Mouse (Mus musculus): ENCODE measurements around the gene Mga. TPM values are rescaled to one million over a fixed set of nuclear protein-coding genes. Genes with fewer than 3 reads are reported as not detected.

Gene Mga
- 7.0 and 9.5 TPM in 2 replicates for polyA plus RNA-seq (2021; fragmentation: Nextera tagmentation)
- long read RNA-seq, experiment 1, partial matches to known transcripts, result 13 of 25 reads
- long read RNA-seq, experiment 1, other reads (novel, unspliced or antisense), result 12 of 25 reads
- long read RNA-seq, experiment 2, partial matches to known transcripts, result 35 of 52 reads
- long read RNA-seq, experiment 2, other reads (novel, unspliced or antisense), result 13 of 52 reads

GRCm38 (mm10) chr2:119897090-119897732 is at the start of gene Mga:
TSS of gene Mga (plus strand) at chr2:119897228.

GRCm38 (mm10) chr2:119972537-119972879 is 75.5 kb downstream of the Mga start, which contains the start of gene Mapkbp1:
TSS of gene Mapkbp1 (plus strand) at chr2:119972699.

Small RNA genes within 50 kb of the gene (microRNA-seq; reads per million reads assigned to microRNA genes)
- not detected for gene Mir7665

Other genes starting within 250 kb of the Mga start
- gene Ndufaf1, start 234.4 kb upstream of the Mga start, polyA plus RNA-seq (2021; fragmentation: Nextera tagmentation), result 40.8 and 41.7 TPM in 2 replicates
- 53.5 and 55.4 TPM in 2 replicates for gene Rtf1, start 222.2 kb upstream of the Mga start, polyA plus RNA-seq (2021; fragmentation: Nextera tagmentation)
- gene Itpka, start 154.9 kb upstream of the Mga start, polyA plus RNA-seq (2021; fragmentation: Nextera tagmentation), result 44.6 and 49.4 TPM in 2 replicates
- gene Ltk, start 136.8 kb upstream of the Mga start, polyA plus RNA-seq (2021; fragmentation: Nextera tagmentation), result 0.90 and 1.1 TPM in 2 replicates
- 3.8 and 4.6 TPM in 2 replicates for gene Rpap1, start 109.7 kb upstream of the Mga start, polyA plus RNA-seq (2021; fragmentation: Nextera tagmentation)
- 19.3 TPM in 2 replicates for gene Tyro3, start 99.5 kb upstream of the Mga start, polyA plus RNA-seq (2021; fragmentation: Nextera tagmentation)
- 2.6 TPM in 2 replicates for gene Mapkbp1, start 75.5 kb downstream of the Mga start, polyA plus RNA-seq (2021; fragmentation: Nextera tagmentation)
- gene Jmjd7, start 130.3 kb downstream of the Mga start, polyA plus RNA-seq (2021; fragmentation: Nextera tagmentation), result 6.8 and 7.4 TPM in 2 replicates
- 0.56 and 0.73 TPM in 2 replicates for gene Gm28042, start 130.3 kb downstream of the Mga start, polyA plus RNA-seq (2021; fragmentation: Nextera tagmentation)
- gene Pla2g4b, start 136.2 kb downstream of the Mga start, polyA plus RNA-seq (2021; fragmentation: Nextera tagmentation), result not detected in 2 replicates